Mouse (Mus musculus): ENCODE data around the gene Rasgef1b.

DNA sequence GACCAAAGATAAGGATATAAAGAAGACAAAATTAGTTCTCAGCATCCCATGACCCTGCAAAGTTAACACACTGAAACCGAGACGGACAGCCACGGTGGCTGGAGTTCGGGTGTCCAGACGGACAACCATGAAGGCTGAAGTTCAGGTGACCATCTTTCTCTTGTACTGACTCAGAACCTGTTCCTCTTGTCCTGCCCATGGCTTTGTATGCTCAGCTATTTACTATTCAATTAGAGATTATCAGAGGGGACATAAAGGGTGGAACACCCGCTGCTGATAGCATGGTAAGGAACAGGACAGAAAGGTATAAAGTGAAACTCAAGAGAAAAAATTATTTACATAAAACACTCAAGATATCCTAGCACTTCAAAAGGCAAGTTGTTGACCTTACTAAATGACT, 390.0 kb downstream of the Rasgef1b start:
- no peak for TF ChIP-seq POLR2A (IDR thresholded peaks at IDR 0.05; ENCODE audit: borderline replicate concordance, extremely low read depth, low read depth, low read length)
- TF ChIP-seq CTCF (IDR thresholded peaks at IDR 0.05; ENCODE audit: insufficient read depth, low read length) = no peak
